Mouse (Mus musculus) CH12.LX (cell line): Measurements from ENCODE around the gene Sv2a. TPM values are rescaled to one million over a fixed set of nuclear protein-coding genes. Genes with fewer than 3 reads are reported as not detected.

Source experiments
- DNase-seq: peaks from one replicate; pipeline ENCODE4 v3.0.0-alpha.2; 2013; ENCODE audit errors: extremely low read depth
- H3K27ac ChIP-seq: 2 replicates; pipeline ENCODE4 v1.5.1; 2012; ENCODE audit warnings: low read depth, mild to moderate bottlenecking, control low read depth, moderate library complexity; ENCODE audit not compliant: insufficient read depth
- H3K27me3 ChIP-seq: replicated peaks from 2 replicates; pipeline ENCODE3; 2012; ENCODE audit warnings: inconsistent platforms
- H3K36me3 ChIP-seq, 2 experiments: replicated peaks in 1 of 2; 2 replicates each; pipeline versions ENCODE3 to v1.6.1; 2012; ENCODE audit warnings: inconsistent platforms in 1 of 2, low read length in 1 of 2, mild to moderate bottlenecking in 1 of 2, mixed read lengths in 1 of 2, moderate library complexity in 1 of 2; ENCODE audit not compliant: control insufficient read depth in 1 of 2, insufficient read depth in 1 of 2
- H3K4me1 ChIP-seq, 2 experiments: 2 replicates each; pipeline ENCODE4 v1.6.1; 2012; ENCODE audit warnings: inconsistent platforms in 1 of 2, moderate library complexity in 1 of 2; ENCODE audit not compliant: insufficient read depth in 2 of 2, control insufficient read depth in 1 of 2
- H3K4me2 ChIP-seq: 2 replicates; pipeline ENCODE4 v1.6.1; 2012; ENCODE audit warnings: low read depth, mild to moderate bottlenecking, control low read depth; ENCODE audit not compliant: poor library complexity, insufficient read depth, severe bottlenecking
- H3K4me3 ChIP-seq, 3 experiments: fragments of 150-350 bp in 1 of 3; sonication (generic) in 1 of 3; replicated peaks in 1 of 3; 2 replicates each; pipeline versions ENCODE3 to v1.5.1; 2011 to 2012; ENCODE audit warnings: low read depth in 2 of 3, low read length in 2 of 3, mild to moderate bottlenecking in 2 of 3, moderate library complexity in 2 of 3, control low read depth in 1 of 3, improper control_type of control experiment in 1 of 3, inconsistent platforms in 1 of 3, mixed read lengths in 1 of 3; ENCODE audit not compliant: poor library complexity in 1 of 3
- H3K79me2 ChIP-seq: replicated peaks from 2 replicates; pipeline ENCODE4 v1.6.1; 2012; ENCODE audit warnings: mild to moderate bottlenecking, moderate library complexity; ENCODE audit not compliant: control insufficient read depth, poor library complexity, insufficient read depth, severe bottlenecking; ENCODE audit errors: extremely low read depth
- H3K9ac ChIP-seq: 2 replicates; pipeline ENCODE4 v1.6.1; 2012; ENCODE audit warnings: low read depth, mild to moderate bottlenecking, control low read depth, moderate library complexity; ENCODE audit not compliant: insufficient read depth
- H3K9me3 ChIP-seq: replicated peaks from 2 replicates; pipeline ENCODE3; 2012; ENCODE audit warnings: low read length, inconsistent platforms, mixed read lengths
- ELF1 ChIP-seq: IDR thresholded peaks from 2 replicates; pipeline ENCODE4 v1.6.1; 2014; ENCODE audit warnings: low read depth, mild to moderate bottlenecking, inconsistent platforms, low read length, improper control_type of control experiment
- IRF4 ChIP-seq: IDR thresholded peaks from 2 replicates; pipeline ENCODE4 v1.6.1; 2014; ENCODE audit warnings: low read depth, mild to moderate bottlenecking, inconsistent platforms, low read length, improper control_type of control experiment
- KAT2A ChIP-seq: IDR thresholded peaks from 2 replicates; pipeline ENCODE4 v1.6.1; 2012; ENCODE audit warnings: low read length, improper control_type of control experiment, inconsistent platforms; ENCODE audit not compliant: insufficient replicate concordance
- MEF2A ChIP-seq: IDR thresholded peaks from 2 replicates; pipeline ENCODE4 v1.6.1; 2014; ENCODE audit warnings: low read depth, mild to moderate bottlenecking, inconsistent platforms, low read length, improper control_type of control experiment, borderline replicate concordance
- NELFE ChIP-seq: IDR thresholded peaks from 2 replicates; pipeline ENCODE4 v1.6.1; 2011; ENCODE audit warnings: low read depth, low read length, improper control_type of control experiment
- NRF1 ChIP-seq: IDR thresholded peaks from 2 replicates; pipeline ENCODE4 v1.6.1; 2014; ENCODE audit warnings: low read depth, mild to moderate bottlenecking, inconsistent platforms, low read length, improper control_type of control experiment, moderate library complexity
- POLR2A ChIP-seq: IDR thresholded peaks from 2 replicates; pipeline ENCODE4 v1.6.1; 2011; ENCODE audit warnings: low read depth, mild to moderate bottlenecking, improper control_type of control experiment, low read length
- RCOR1 ChIP-seq: conservative IDR thresholded peaks from 2 replicates; pipeline ENCODE4 v1.6.1; 2012; ENCODE audit warnings: low read depth, mild to moderate bottlenecking, inconsistent platforms, low read length, improper control_type of control experiment
- UBTF ChIP-seq: IDR thresholded peaks from 2 replicates; pipeline ENCODE4 v1.6.1; 2012; ENCODE audit warnings: low read depth, mild to moderate bottlenecking, inconsistent platforms, low read length, improper control_type of control experiment, moderate library complexity
- USF2 ChIP-seq: conservative IDR thresholded peaks from 2 replicates; pipeline ENCODE4 v1.6.1; 2011; ENCODE audit warnings: low read depth, low read length, improper control_type of control experiment
- ZNF384 ChIP-seq: IDR thresholded peaks from 2 replicates; pipeline ENCODE4 v1.6.1; 2012; ENCODE audit warnings: low read depth, low read length, improper control_type of control experiment, inconsistent platforms
- dilution Hi-C: fragments of 300-500 bp; cut with MboI; formaldehyde crosslinking; loops from 2 replicates; pipeline ENCODE4 v1.14.3; 2020; ENCODE audit warnings: low sequenced_read_pairs; ENCODE audit not compliant: extremely low pct_unique_long_range_greater_than_20kb, extremely low pct_ligation_motif_present
- in situ Hi-C: fragments of 300-500 bp; cut with MboI; formaldehyde crosslinking; loops from 3 replicates; pipeline ENCODE4 v1.14.3; 2019; ENCODE audit warnings: low sequenced_read_pairs, low pct_ligation_motif_present, low pct_unique_long_range_greater_than_20kb, mixed read lengths
- polyA plus RNA-seq: library from polyadenylated mRNA; unstranded; fragments of >175 nt; gene quantifications from 2 replicates; pipeline ENCODE4 v1.2.1, GENCODE M21; 2012; ENCODE audit warnings: low read depth; ENCODE audit not compliant: insufficient read length
- total RNA-seq, 2 experiments: library from RNA; depleted of rRNA; stranded (reverse); fragments of 300-350 nt in 1 of 2; fragments of >200 nt in 1 of 2; gene quantifications; 2 replicates each; pipeline ENCODE4 v1.2.3; 2012 to 2014

Gene Sv2a
- total and polyA plus RNA-seq, 3 experiments, result 1.1 to 6.7 (median 4.0) TPM

DNA sequence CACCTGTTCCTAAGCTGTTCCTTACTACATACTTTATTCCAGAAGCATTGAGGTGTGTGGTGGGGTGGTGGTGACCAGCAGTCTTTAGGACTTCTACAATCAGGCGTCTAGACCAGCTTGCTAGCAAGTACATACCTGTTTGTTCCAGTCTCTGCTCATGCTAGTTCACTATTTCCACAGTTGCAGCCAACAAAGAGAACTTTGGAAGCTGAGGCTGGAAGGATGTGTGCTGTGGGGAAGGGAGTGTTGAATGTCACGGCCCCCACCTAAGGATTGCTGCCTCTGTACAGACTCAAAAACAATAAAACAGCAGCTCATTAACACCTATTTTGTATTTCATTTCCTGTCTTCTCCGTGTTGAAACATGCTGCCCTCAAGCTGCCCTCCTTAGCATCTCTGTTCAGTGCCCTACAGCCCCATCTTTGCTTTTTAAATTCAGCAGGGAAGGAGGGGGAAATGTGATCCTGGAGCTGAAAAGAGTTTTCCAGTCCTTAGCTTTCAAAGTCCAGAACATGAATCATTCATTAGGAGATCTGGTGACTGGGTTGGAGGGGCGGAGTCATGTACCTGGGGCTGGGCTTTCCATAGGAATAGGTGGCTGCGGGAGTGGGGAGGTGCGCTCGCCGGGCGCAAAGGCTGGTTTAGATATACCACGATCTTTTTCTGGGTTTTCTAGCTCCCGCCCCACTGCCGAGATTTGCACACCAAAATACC, 20.0 kb upstream of the Sv2a start:
- Histone ChIP-seq H3K4me1 (peaks cover 10 to 28% of the 10 kb centered on the region in 2 experiments), H3K27me3 (no peaks in the 10 kb centered on the region), H3K4me3 (peak overlapping the region in 1 of 3 experiments; percentile 17), H3K9me3 (no peaks in the 10 kb centered on the region), H3K27ac (no peak overlapping the region), H3K79me2 (no peaks in the 10 kb centered on the region), H3K9ac (peak overlapping the region; percentile 34), H3K4me2 (peak overlapping the region; percentile 42), H3K36me3 (peaks cover under 1 to 10% of the 10 kb centered on the region in 2 experiments)
- no peak for TF ChIP-seq KAT2A
- TF ChIP-seq RCOR1, result no peak
- no peak for TF ChIP-seq ELF1
- TF ChIP-seq MEF2A, result no peak
- 0 out of 2 replicates have a peak, but pooled peaks have one; percentile 6 for TF ChIP-seq NELFE
- no peak for TF ChIP-seq UBTF
- 0 out of 2 replicates have a peak, but pooled peaks have one; percentile 38 for TF ChIP-seq POLR2A
- no peak for TF ChIP-seq USF2
- in situ Hi-C loops (no loop called here), dilution Hi-C loops (no loop called here)
- no peak for DNase-seq

DNA sequence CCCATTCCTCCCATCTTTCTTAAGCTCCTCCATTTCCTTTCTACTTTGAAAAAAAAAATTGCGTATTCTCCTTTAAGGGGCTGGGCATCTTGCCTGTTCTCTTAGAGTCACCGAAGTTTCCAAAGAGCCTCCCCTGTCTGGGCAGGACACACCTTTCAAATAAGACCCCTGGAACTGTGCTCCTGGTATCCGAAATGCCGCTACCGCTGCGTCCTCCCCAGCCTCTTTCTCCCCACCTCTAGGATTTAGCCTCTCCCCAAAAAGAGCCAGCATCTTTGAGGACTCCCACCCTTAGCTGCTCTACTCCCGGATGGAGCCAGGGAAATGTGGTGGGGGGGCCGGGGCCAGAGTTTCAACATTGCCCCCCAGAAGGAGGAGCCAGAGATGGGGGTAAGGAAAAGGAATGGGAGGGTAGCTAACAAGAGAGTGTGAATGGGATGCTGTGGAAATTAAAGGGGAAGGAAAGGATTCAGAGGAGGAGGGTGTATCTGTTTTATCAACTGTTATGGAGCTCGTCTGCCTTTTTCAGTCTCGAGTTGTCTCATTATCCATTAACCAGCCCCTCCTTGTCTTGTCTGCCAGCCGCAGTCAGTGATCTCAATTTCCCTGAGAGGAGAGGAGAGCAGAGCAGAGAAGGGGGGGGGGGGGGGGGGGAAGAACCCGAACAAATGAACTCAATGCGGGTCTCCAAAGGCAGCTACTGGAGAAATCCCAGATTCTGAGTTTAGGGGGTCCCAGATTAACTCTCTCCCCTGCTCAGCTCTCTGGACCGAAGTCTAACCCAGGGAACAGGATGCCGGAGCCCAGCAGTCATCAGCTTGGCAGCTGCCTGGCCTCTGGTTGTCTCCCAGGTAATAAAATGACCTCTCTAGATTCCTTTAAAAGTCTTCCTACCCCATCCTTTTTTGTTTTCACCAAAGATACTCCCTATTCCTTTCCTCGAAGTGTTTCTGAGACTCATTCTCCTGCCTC, 18.8 kb upstream of the Sv2a start, which contains the start of gene Mtmr11:
Gene Mtmr11, plus strand, starts transcription at position 136 of the 972 bp plus-strand sequence.
- TF ChIP-seq ZNF384 (peak; percentile 59), IRF4 (no peak), NRF1 (no peak)
- Histone ChIP-seq H3K36me3 (peaks cover 0 to 4% of the 10 kb centered on the region in 2 experiments), H3K4me1 (peaks cover 9 to 23% of the 10 kb centered on the region in 2 experiments), H3K4me2 (peak within 1 kb of the TSS; percentile 42), H3K9me3 (no peaks in the 10 kb centered on the region), H3K4me3 (peak within 1 kb of the TSS in 1 of 3 experiments; percentile 17), H3K27ac (no peak within 1 kb of the TSS), H3K27me3 (no peaks in the 10 kb centered on the region), H3K9ac (peak within 1 kb of the TSS; percentile 34), H3K79me2 (no peaks in the 10 kb centered on the region)
- dilution Hi-C loops, result no loop called here
- DNase-seq, result no peak
- in situ Hi-C loops, result no loop called here
